Mouse (Mus musculus) heart, postnatal 10 days (tissue): Measurements from ENCODE around the gene Fam53a. TPM values are rescaled to one million over a fixed set of nuclear protein-coding genes. Genes with fewer than 3 reads are reported as not detected.
A peak's percentile ranks its signal among the peaks of the same experiment; 100 is the strongest.

Experiments used
- DNase-seq, 2 experiments: peaks; one replicate each; pipeline ENCODE4 v3.0.0; 2021
- intact Hi-C: fragments of 180-260 bp; cut with DNase I; formaldehyde crosslinking; loops from one replicate; pipeline ENCODE4 v1.15.1; 2025
- total RNA-seq, 2 experiments: library from RNA; stranded (reverse); gene quantifications; 2 replicates each; pipeline ENCODE4 v1.2.3; 2021

The Fam53a gene
- total RNA-seq, result 10 to 100 TPM; 33.5 to 34.1 TPM

DNA sequence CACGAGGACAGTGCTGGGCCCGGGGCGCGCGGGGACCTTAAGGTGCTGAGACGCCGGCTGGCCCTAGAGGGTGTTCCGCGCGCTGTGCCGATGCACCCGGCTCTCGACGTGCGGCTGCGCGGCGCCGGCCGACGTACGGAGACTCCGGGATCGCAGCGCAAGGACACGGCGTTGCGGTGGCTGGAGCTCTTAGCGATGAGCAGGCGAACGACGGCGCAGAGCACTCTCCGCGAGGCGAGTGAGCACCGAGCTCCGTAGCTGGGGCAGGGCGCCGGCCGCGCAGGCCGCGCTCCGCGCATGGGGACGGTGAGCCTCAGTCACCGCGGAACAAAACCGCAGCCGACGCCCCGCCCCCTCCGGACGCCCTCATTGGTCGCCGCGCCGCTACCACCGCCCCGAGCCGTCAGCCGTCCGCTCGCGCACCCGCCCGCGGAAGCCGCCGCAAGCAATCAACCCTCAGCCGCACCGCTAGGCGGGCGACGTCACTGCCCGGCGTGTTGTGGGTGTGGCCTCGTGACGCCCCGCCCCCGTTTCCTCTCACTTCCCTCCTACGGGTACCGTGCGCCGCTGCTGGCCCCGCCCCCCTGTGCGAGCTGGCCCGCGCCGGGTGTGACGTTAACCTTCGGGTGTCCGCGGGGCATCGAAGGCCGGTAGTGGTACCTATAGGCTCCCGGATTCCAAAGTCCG lies at the start of gene Fam53a, which contains the start of gene Gm9903:
Fam53a (minus strand) TSS at position 335 of the 687 bp plus-strand sequence.
Gm9903 (plus strand) TSS at position 625 of the 687 bp plus-strand sequence.
- peak; percentile 100 for DNase-seq
- intact Hi-C loops, result no loop called here

DNA sequence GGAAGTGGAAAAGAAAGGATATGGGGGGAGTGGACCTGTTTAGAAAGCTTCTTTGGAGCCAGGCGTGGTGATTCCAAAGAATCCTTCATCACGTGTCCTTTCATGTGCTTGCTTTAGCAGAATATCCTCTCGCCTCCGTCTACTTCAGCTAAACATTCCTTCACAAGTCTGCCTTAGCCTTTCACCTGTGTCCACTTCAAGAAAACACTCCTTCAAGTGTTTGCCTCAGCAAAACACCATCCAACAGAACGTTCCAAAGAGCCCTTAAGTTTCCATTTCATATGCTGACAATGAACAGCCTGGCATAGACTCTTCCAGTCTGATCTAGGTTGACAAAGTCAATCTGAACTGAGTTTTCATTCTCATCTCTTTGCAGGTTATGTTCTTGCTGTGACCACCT lies 48.8 kb upstream of the Fam53a start:
- intact Hi-C loops, result no loop called here
- no peak for DNase-seq

DNA sequence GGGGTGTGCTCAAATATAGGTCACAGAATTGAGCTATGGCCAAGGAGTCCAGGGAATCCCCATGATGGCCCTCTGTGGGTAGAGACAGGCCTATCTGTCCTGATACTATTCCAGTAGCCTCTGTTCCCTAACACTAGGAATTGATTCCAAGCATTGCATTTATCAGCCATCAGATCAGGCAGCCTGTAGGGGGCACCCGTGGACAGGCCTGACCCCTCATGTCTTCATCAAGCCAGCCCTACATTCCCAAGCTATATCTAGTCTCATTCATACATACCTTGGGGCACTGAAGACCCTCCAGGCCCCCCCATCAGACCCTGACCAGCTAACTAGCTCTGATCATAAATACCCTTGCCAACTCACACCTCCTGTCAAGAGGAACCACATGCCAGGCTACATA lies 46.5 kb upstream of the Fam53a start:
- DNase-seq, result peak; percentile 48 to 55
- intact Hi-C loops, result no loop called here

DNA sequence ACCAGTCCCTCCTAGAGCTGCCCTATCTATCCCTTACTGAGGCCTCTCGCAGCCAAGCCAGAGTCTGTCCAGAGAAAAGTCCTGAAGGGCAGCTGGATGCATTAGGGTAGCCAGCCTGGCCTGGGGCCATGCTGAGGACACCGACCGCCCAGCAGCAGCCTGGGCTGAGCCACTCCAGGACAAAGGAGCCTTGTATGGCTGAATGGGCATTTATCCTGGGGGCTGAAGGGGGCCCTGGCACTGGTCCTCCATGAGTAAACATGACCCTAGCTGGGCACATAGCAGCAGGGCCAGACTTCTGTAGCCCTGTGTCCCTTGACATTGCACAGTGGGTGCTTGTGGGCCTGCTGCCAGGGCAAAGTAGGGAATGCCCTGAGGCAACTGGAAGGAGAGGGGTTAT lies 45.0 kb upstream of the Fam53a start:
- DNase-seq, result peak; percentile 31 to 44
- intact Hi-C loops, result no loop called here

DNA sequence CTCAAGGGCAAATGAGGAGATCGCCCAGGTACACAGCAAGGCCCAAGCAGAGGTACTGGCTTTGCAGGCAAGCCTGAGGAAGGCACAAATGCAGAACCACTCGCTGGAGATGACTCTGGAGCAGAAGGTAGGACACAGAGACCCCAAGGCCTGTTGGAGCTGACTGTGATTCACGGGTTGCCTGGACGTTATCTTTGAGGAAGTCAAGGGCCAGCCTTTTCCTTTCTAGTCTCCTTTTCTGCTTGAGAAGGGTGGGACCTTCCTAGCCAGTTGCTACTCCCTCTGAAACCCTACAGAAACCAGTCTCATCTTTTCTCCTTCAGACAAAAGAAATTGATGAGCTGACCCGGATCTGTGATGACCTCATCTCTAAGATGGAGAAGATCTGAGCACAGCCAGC lies 42.2 kb upstream of the Fam53a start:
- no peak for DNase-seq
- intact Hi-C loops, result no loop called here

GRCm38 (mm10) chr5:33668223-33668622 lies 38.8 kb upstream of the Fam53a start:
- DNase-seq, result peak; percentile 25 to 54

GRCm38 (mm10) chr5:33658664-33659050 lies 29.2 kb upstream of the Fam53a start:
- intact Hi-C loops, result loop anchor here (10.0 kb wide), 1 partner anchor 276 kb away; the partner anchor contains the start of gene Nelfa
- no peak for DNase-seq

More at GRCm38 (mm10) chr5:33668223-33668622, 38.8 kb upstream of the Fam53a start:
- intact Hi-C loops, result loop anchor here (1.0 kb wide), 1 partner anchor 28 kb away; no protein-coding TSS in a partner anchor

DNA sequence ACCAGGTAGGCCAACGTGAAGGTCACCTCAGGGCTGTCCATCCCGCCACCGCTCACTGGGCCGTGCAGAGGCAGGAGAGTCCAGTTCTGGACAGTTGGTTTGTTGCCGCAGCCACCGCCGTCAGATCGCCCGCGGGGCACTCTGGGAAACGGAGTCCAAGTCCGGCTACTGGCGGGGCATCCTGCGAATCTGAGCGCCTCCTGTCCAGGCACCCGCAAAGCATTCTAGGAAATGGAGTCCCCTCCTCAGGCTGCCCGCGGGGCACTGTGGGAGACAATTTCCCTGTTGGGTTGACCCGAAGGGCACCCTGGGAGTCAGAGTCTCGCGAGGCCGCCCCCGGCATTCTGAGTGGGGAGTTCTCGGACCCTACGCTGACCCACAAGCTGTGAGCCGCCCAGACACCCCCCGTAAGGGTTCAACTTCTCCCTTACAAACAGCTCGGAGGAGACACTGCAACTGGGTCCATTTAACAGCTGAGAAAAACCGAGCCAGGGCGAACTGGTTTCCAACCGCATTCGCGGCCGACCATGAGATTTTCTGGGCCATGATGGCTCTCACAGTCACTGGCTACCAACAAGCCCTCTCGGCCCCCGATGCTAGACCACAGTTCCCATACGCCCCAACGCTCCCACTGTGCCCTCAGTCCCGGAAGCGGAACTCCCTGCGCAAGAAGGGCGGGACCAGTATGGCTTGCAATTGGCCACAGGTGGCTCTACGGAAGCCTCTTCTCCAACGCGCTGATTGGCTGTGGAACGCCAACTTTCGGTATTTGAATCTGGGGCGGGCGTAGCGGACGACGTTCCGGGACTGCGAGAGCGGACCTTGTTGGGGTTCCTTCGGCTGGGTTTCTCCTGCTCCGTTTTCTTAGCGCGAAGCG lies 28.6 kb upstream of the Fam53a start, which contains the start of the genes Tacc3 and Tmem129:
Tacc3 (plus strand) TSS at position 342 of the 877 bp plus-strand sequence.
Tmem129 (minus strand) TSS at position 630 of the 877 bp plus-strand sequence.
- intact Hi-C loops, result loop anchor here (10.0 kb wide), 1 partner anchor 277 kb away; the partner anchor contains the start of gene Nelfa
- peak; percentile 98 for DNase-seq

DNA sequence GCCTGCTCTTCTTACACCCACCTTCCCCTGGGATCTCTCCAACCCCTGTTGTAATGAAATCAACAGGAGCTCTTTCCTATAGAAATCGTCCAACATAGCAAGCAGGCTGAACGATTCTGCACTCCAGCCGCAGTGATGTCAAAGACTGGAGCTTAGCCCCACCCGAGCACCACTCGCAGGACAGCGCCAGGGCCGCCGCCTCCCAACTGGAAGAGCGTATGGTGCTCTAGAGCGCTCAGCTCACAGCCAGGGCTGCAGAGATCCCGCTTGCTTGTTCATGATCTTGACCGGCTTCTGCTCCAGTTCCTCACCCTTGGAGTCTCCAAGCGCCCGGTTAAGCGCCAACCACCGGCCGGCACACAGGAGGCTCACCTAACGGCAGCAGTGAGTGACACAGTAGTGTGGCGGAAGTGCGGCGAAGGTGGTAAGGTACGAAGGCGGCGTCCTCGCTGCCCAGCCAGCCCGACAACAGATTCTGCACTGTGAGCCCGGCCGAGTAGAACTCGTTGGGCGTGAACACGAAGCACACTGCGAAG lies 27.9 kb upstream of the Fam53a start:
- intact Hi-C loops, result loop anchor here (10.0 kb wide), 1 partner anchor 277 kb away; the partner anchor contains the start of gene Nelfa
- DNase-seq, result no peak

DNA sequence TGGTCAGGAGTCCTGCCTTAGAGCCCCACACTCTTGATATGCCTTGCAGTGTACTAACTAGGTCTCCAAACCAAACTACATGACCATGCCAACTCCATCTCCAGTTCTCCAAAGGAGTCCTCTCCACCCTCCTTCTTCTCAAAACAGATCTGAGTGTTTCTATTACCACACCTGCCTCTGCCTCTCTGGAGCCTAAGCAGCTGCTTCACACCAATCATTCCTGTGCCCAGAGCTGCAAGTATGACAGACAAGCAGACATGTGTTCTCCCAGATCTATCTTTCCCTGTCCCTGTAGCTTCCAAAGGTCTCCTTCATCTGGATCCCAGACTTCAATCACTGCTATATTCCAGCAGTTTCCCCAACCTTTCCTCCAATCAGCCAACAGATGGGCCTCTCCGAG lies 27.3 kb upstream of the Fam53a start:
- intact Hi-C loops, result loop anchor here (10.0 kb wide), 1 partner anchor 278 kb away; the partner anchor contains the start of gene Nelfa

DNA sequence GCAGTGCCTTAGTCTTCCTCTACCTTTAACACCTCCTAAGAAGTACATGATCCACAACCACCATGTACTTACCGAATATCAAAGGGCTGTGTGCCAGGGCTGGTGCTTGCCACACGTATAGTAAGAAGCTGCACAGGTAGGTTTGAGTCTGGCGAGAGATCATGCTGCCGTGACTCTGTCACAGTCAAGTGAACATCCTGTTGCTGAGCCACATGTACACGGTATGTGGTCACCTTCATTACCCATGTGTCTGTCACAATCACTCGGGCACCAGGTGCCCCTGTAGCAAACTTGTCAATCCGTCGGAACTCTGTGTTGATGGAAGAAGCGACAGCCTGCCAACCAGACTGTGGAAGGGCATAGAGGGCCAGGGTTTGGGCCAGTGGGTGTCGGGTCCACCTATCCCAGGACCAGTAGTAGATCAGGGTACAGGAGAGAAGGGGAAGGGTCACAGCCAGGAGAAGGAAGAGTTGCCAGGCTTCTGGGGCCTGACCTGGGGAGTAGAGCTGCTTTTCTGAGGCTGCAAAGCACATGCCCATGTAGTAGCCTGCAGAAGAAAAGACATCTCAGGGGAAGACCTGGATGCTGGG lies 25.9 kb upstream of the Fam53a start:
- intact Hi-C loops, result loop anchor here (10.0 kb wide), 1 partner anchor 279 kb away; the partner anchor contains the start of gene Nelfa

More for the DNA sequence above, 27.3 kb upstream of the Fam53a start:
- DNase-seq, result no peak

GRCm38 (mm10) chr5:33654424-33654823 lies 25.0 kb upstream of the Fam53a start:
- DNase-seq, result no peak

More for the DNA sequence above, 25.9 kb upstream of the Fam53a start:
- DNase-seq, result no peak

DNA sequence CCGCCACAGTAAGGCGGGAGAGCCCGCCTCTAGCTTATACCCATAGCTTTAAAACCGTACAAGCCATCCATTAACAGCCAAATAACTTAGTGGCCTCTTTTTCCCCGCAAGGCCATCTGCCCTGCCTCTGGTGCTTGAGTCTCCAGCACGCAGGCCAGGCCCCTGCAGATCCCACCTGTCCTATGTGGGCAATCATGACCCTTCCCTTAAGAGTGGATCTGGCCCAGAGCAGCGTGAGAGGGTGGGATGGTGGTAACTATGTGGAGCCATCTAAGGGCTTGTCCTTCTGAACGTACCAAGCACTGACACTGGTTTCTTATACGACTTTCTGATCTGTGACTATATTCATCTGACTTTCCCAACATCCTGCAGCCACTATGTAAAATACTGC lies 23.3 kb upstream of the Fam53a start:
- DNase-seq, result no peak
- intact Hi-C loops, result loop anchor here (10.0 kb wide), 1 partner anchor 282 kb away; the partner anchor contains the start of gene Nelfa

More at GRCm38 (mm10) chr5:33654424-33654823, 25.0 kb upstream of the Fam53a start:
- intact Hi-C loops, result loop anchor here (10.0 kb wide), 1 partner anchor 280 kb away; the partner anchor contains the start of gene Nelfa

DNA sequence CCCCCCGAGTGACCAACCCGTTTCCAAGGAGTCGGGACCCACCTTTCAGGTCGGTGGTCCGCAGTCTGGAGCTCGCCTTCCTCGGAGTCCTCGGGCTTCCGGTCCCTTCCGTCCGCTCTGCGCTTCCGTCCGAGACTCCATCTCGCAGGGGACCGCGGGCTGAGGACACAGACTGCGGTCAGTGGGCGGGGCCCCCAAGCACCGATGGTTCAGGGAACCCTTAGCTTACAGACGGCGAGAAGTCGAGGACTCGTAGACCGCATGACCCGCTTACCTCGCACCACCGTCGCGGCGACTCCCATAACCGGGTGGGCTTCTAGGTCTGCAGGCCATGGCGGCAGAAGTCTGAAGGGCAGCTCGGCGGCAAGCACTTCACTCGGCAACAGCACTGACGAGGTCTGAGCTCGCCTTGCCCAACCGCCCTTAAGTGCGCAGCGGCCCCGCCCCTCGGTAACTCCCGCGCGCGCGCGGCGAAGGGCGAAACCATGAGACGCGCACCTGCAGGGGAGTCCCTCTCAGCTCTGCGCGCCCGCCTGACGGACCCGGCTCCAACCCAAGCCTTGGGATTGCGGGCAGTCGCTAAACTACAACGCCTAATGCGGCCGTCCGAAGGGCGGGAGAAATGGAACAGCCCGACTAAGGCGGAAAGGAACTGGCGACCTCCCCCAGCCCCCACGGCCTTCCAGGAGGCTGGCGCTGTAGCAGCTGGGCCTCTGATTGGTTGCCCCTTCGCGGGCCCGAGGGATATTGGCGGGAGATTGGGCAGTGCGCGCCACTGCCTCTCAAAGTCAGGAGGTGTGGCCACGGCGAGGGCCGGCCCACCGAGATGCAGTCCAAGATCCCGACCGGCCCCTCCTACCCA lies 22.7 kb upstream of the Fam53a start, which contains the start of gene Slbp:
Slbp (minus strand) TSS at position 654 of the 862 bp plus-strand sequence.
- intact Hi-C loops, result loop anchor here (10.0 kb wide), 1 partner anchor 283 kb away; the partner anchor contains the start of gene Nelfa
- DNase-seq, result peak; percentile 97 to 98

DNA sequence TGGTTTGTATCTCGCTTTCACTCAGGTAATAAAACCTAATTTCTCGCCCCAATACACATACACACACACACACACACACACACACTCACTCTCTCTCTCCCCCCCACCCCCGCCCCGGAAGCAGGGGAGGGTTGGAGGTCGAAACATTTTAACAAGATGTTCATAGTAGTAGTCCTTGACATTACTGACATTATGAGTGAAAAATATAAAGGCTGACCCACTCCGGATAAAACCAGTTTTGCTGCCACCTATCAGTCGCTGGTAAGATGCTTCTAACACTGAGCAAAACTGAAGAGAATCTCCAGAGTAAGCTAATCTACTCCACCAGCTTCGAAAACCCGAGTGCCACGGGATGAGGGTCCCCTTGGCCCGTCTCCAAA lies 22.1 kb upstream of the Fam53a start:
- intact Hi-C loops, result loop anchor here (10.0 kb wide), 1 partner anchor 283 kb away; the partner anchor contains the start of gene Nelfa

GRCm38 (mm10) chr5:33651017-33651416 lies 21.6 kb upstream of the Fam53a start:
- intact Hi-C loops, result loop anchor here (10.0 kb wide), 1 partner anchor 284 kb away; the partner anchor contains the start of gene Nelfa

More for the DNA sequence above, 22.1 kb upstream of the Fam53a start:
- no peak for DNase-seq

GRCm38 (mm10) chr5:33640652-33641051 lies 11.2 kb upstream of the Fam53a start:
- peak; percentile 60 to 73 for DNase-seq
- intact Hi-C loops, result loop anchor here (1.0 kb wide), 1 partner anchor 28 kb away; no protein-coding TSS in a partner anchor

More at GRCm38 (mm10) chr5:33651017-33651416, 21.6 kb upstream of the Fam53a start:
- no peak for DNase-seq

- intact Hi-C loops, result no loop called here
- DNase-seq, result no peak
These were observed 9.4 kb upstream of the Fam53a start for GRCm38 (mm10) chr5:33638826-33639225.
